Mouse (Mus musculus) CH12.LX (cell line): Measurements from ENCODE around the gene Nol3.
A peak's percentile ranks its signal among the peaks of the same experiment; 100 is the strongest.

Source experiments
- CTCF ChIP-seq, 2 experiments: IDR thresholded peaks in 1 of 2; conservative IDR thresholded peaks in 1 of 2; 2 replicates each; pipeline ENCODE4 v1.5.1; 2011 to 2012; ENCODE audit warnings: low read depth in 2 of 2, low read length in 2 of 2, improper control_type of control experiment in 1 of 2, inconsistent platforms in 1 of 2, mild to moderate bottlenecking in 1 of 2, moderate library complexity in 1 of 2
- E2F4 ChIP-seq: IDR thresholded peaks from 2 replicates; pipeline ENCODE4 v1.6.1; 2011; ENCODE audit warnings: low read depth, low read length, improper control_type of control experiment; ENCODE audit not compliant: insufficient replicate concordance
- EP300 ChIP-seq: IDR thresholded peaks from 2 replicates; pipeline ENCODE4 v1.6.1; 2011; ENCODE audit warnings: low read length, improper control_type of control experiment
- KAT2A ChIP-seq: IDR thresholded peaks from 2 replicates; pipeline ENCODE4 v1.6.1; 2012; ENCODE audit warnings: low read length, improper control_type of control experiment, inconsistent platforms; ENCODE audit not compliant: insufficient replicate concordance
- MYC ChIP-seq: IDR thresholded peaks from 2 replicates; pipeline ENCODE4 v1.6.1; 2011; ENCODE audit warnings: low read depth, mild to moderate bottlenecking, improper control_type of control experiment, low read length
- NELFE ChIP-seq: IDR thresholded peaks from 2 replicates; pipeline ENCODE4 v1.6.1; 2011; ENCODE audit warnings: low read depth, low read length, improper control_type of control experiment
- POLR2A ChIP-seq: IDR thresholded peaks from 2 replicates; pipeline ENCODE4 v1.6.1; 2011; ENCODE audit warnings: low read depth, mild to moderate bottlenecking, improper control_type of control experiment, low read length
- POLR2AphosphoS2 ChIP-seq: IDR thresholded peaks from 2 replicates; pipeline ENCODE4 v1.6.1; 2011; ENCODE audit warnings: low read depth, low read length, improper control_type of control experiment
- ZC3H11A ChIP-seq: IDR thresholded peaks from 2 replicates; pipeline ENCODE4 v1.6.1; 2012; ENCODE audit warnings: low read depth, mild to moderate bottlenecking, inconsistent platforms, low read length, improper control_type of control experiment

- TF ChIP-seq POLR2A: no peak
- TF ChIP-seq E2F4: no peak
- TF ChIP-seq KAT2A: no peak
- no peak for TF ChIP-seq CTCF (conservative IDR thresholded peaks at IDR 0.05 in 1 of 2, IDR thresholded peaks at IDR 0.05 in 1 of 2; ENCODE audit: low read depth in 2 of 2, low read length in 2 of 2)
- TF ChIP-seq EP300: peak; percentile 44
- no peak for TF ChIP-seq POLR2AphosphoS2
- 0 out of 2 replicates have a peak, but pooled peaks have one; percentile 29 for TF ChIP-seq MYC
- TF ChIP-seq NELFE: no peak
- no peak for TF ChIP-seq ZC3H11A
Measured at GRCm38 (mm10) chr8:105295895-105296573, 20.1 kb downstream of the Nol3 start, which contains the start of gene Exoc3l.
